8 mouse cellular contexts compared by ENCODE assay signal in the genomic region with DNA sequence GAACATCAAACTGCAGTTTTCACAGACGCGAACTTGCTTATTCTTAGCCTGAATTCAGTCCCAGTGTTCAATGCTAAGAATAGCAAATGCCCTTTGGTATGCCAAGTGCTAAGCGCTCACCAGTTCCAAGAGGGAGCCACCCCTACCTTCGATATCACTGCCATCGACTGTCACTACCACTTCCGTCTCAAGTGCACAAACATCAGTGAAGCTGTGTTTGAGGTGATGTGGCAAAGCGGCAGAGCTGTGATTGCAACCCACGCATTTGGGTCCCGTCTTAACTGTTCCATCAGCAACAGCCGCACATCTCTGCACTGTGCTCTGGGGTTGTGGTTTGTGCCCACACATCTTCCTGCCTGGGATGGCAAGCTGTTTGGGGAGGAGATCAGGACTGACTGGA.
DNase-seq lines count a peak whose midpoint lies in the region; ATAC-seq lines count a peak whose summit lies in the region.

No protein-coding gene starts in this region.

- DNase-seq in hindbrain, embryonic 11.5 days (ENCODE audit: low spot score), result no peak
- DNase-seq in frontal cortex, postnatal 25 days (ENCODE audit: low spot score in 2 of 2), result peak; percentile 27 to 42
- DNase-seq in left cerebral cortex, postnatal 10 days (ENCODE audit: extremely low spot score in 1 of 2, low spot score in 2 of 2), result peak; percentile 36 to 39
- peak; percentile 33 to 71 for DNase-seq in thymus, adult 18-20 months
- no peak for DNase-seq in kidney, adult 18-20 months
- DNase-seq in urinary bladder, adult 18-20 months (ENCODE audit: low spot score in 2 of 2), result no peak
- DNase-seq in gastrocnemius, postnatal 10 days, result no peak

- H3K27ac ChIP-seq in hindbrain, embryonic 15.5 days (replicated peaks), result peak overlapping the region; percentile 55
- no peak overlapping the region for H3K27ac ChIP-seq in hindbrain, embryonic 11.5 days (ENCODE audit: low read depth, low read length)

- peaks cover 50% of the 10 kb centered on the region for H3K4me1 ChIP-seq in hindbrain, embryonic 15.5 days (replicated peaks)
- H3K4me1 ChIP-seq in hindbrain, embryonic 11.5 days (replicated peaks; ENCODE audit: control insufficient read depth, insufficient read depth, low read length), result peaks cover 13% of the 10 kb centered on the region

- H3K9ac ChIP-seq in hindbrain, embryonic 15.5 days, result no peak overlapping the region
- H3K9ac ChIP-seq in hindbrain, embryonic 11.5 days (ENCODE audit: low read depth, low read length), result no peak overlapping the region

- H3K27me3 ChIP-seq in hindbrain, embryonic 15.5 days, result no peaks in the 10 kb centered on the region
- H3K27me3 ChIP-seq in hindbrain, embryonic 11.5 days (ENCODE audit: control insufficient read depth, insufficient read depth, low read length), result no peaks in the 10 kb centered on the region

- peaks cover 26% of the 10 kb centered on the region for H3K36me3 ChIP-seq in hindbrain, embryonic 15.5 days
- H3K36me3 ChIP-seq in hindbrain, embryonic 11.5 days (ENCODE audit: control insufficient read depth, insufficient read depth, low read length), result no peaks in the 10 kb centered on the region

- intact Hi-C loops in left cerebral cortex, postnatal 10 days (cut with DNase I), result loop anchor here (5.0 to 10.0 kb wide), 2 partner anchors 60 to 93 kb away; a partner anchor contains a TSS

- WGBS in hindbrain, embryonic 15.5 days, result 88% methylated on average over 10 of the region's 10 CpGs
- 89% methylated on average over 10 of the region's 10 CpGs for WGBS in hindbrain, embryonic 11.5 days

- H3K9me3 ChIP-seq in hindbrain, embryonic 15.5 days, result no peaks in the 10 kb centered on the region
- no peaks in the 10 kb centered on the region for H3K9me3 ChIP-seq in hindbrain, embryonic 11.5 days (ENCODE audit: control insufficient read depth, low read length)

- no peak overlapping the region for H3K4me2 ChIP-seq in hindbrain, embryonic 15.5 days
- H3K4me2 ChIP-seq in hindbrain, embryonic 11.5 days (replicated peaks; ENCODE audit: low read depth, low read length), result no peak overlapping the region

- no peak overlapping the region for H3K4me3 ChIP-seq in hindbrain, embryonic 15.5 days
- H3K4me3 ChIP-seq in hindbrain, embryonic 11.5 days (ENCODE audit: low read depth, low read length), result no peak overlapping the region

- ATAC-seq in hindbrain, embryonic 15.5 days (ENCODE audit: low FRiP score, low read depth), result no peak
- ATAC-seq in hindbrain, embryonic 11.5 days (ENCODE audit: low FRiP score), result no peak

Comparison
In these comparisons a context has a peak if more than half of its experiments do, and no peak if none do; other contexts are left out.
1. DNase-seq: peak in frontal cortex, postnatal 25 days (2 of 2), left cerebral cortex, postnatal 10 days (2 of 2) and thymus, adult 18-20 months (2 of 2); none in hindbrain, embryonic 11.5 days (single experiment), kidney, adult 18-20 months (single experiment), urinary bladder, adult 18-20 months (0 of 2) and gastrocnemius, postnatal 10 days (single experiment).